Mouse (Mus musculus) MEL (cell line): ENCODE data around the gene Bub1b. TPM values are rescaled to one million over a fixed set of nuclear protein-coding genes. Genes with fewer than 3 reads are reported as not detected.

Source experiments
- DNase-seq: peaks from one replicate; pipeline ENCODE4 v3.0.0; 2011; ENCODE audit warnings: low read depth, low spot score
- H3K27ac ChIP-seq: 2 replicates; pipeline ENCODE4 v1.5.1; 2012; ENCODE audit warnings: low read depth, mild to moderate bottlenecking, control low read depth, low read length, moderate library complexity; ENCODE audit not compliant: control insufficient read depth
- H3K27me3 ChIP-seq, 2 experiments: fragments of 150-350 bp in 1 of 2; sonication (generic) in 1 of 2; 2 replicates each; pipeline ENCODE4 v1.6.1; 2012; ENCODE audit warnings: low read length in 2 of 2, mild to moderate bottlenecking in 2 of 2, improper control_type of control experiment in 1 of 2, moderate library complexity in 1 of 2; ENCODE audit not compliant: insufficient read depth in 2 of 2, control insufficient read depth in 1 of 2
- H3K36me3 ChIP-seq, 2 experiments: 2 replicates each; pipeline ENCODE4 v1.6.1; 2012 to 2014; ENCODE audit warnings: low read length in 2 of 2, improper control_type of control experiment in 1 of 2, inconsistent platforms in 1 of 2, mild to moderate bottlenecking in 1 of 2; ENCODE audit not compliant: insufficient read depth in 2 of 2, control insufficient read depth in 1 of 2
- H3K4me1 ChIP-seq, 2 experiments: fragments of 150-350 bp in 1 of 2; sonication (generic) in 1 of 2; 2 replicates each; pipeline ENCODE4 v1.6.1; 2012; ENCODE audit warnings: low read length in 2 of 2, improper control_type of control experiment in 1 of 2, mild to moderate bottlenecking in 1 of 2; ENCODE audit not compliant: insufficient read depth in 2 of 2, control insufficient read depth in 1 of 2
- H3K4me3 ChIP-seq, 2 experiments: fragments of 150-350 bp in 1 of 2; sonication (generic) in 1 of 2; 2 replicates each; pipeline ENCODE4 v1.5.1; 2012; ENCODE audit warnings: low read depth in 2 of 2, low read length in 2 of 2, mild to moderate bottlenecking in 2 of 2, moderate library complexity in 2 of 2, control low read depth in 1 of 2, improper control_type of control experiment in 1 of 2; ENCODE audit not compliant: control insufficient read depth in 1 of 2, insufficient read depth in 1 of 2
- H3K79me2 ChIP-seq: 2 replicates; pipeline ENCODE4 v1.6.1; 2012; ENCODE audit warnings: mild to moderate bottlenecking, low read length, moderate library complexity; ENCODE audit not compliant: control insufficient read depth, poor library complexity, insufficient read depth
- H3K9ac ChIP-seq: 2 replicates; pipeline ENCODE4 v1.6.1; 2012; ENCODE audit warnings: low read depth, mild to moderate bottlenecking, control low read depth, low read length, moderate library complexity; ENCODE audit not compliant: control insufficient read depth, poor library complexity, severe bottlenecking
- H3K9me3 ChIP-seq: fragments of 150-350 bp; sonication (generic); replicated peaks from 2 replicates; pipeline ENCODE4 v1.6.1; 2012; ENCODE audit warnings: mild to moderate bottlenecking, low read length, improper control_type of control experiment, moderate library complexity; ENCODE audit not compliant: insufficient read depth
- BHLHE40 ChIP-seq: IDR thresholded peaks from 2 replicates; pipeline ENCODE4 v1.6.1; 2012; ENCODE audit warnings: low read depth, mild to moderate bottlenecking, inconsistent platforms, low read length, improper control_type of control experiment, borderline replicate concordance
- CHD1 ChIP-seq: IDR thresholded peaks from 2 replicates; pipeline ENCODE4 v1.6.1; 2012; ENCODE audit warnings: low read depth, mild to moderate bottlenecking, inconsistent platforms, low read length, improper control_type of control experiment
- CHD2 ChIP-seq: IDR thresholded peaks from 2 replicates; pipeline ENCODE4 v1.6.1; 2011; ENCODE audit warnings: low read length, improper control_type of control experiment
- ELF1 ChIP-seq: IDR thresholded peaks from 2 replicates; pipeline ENCODE4 v1.6.1; 2014; ENCODE audit warnings: low read depth, mild to moderate bottlenecking, inconsistent platforms, low read length, improper control_type of control experiment, moderate library complexity
- ETS1 ChIP-seq: IDR thresholded peaks from 2 replicates; pipeline ENCODE4 v1.6.1; 2012; ENCODE audit warnings: low read depth, mild to moderate bottlenecking, inconsistent platforms, low read length, improper control_type of control experiment, moderate library complexity
- HCFC1 ChIP-seq: IDR thresholded peaks from 2 replicates; pipeline ENCODE4 v1.6.1; 2012; ENCODE audit warnings: low read depth, mild to moderate bottlenecking, inconsistent platforms, low read length, improper control_type of control experiment, moderate library complexity
- MAX ChIP-seq: IDR thresholded peaks from 2 replicates; pipeline ENCODE4 v1.6.1; 2011; ENCODE audit warnings: low read length, improper control_type of control experiment
- MAZ ChIP-seq: IDR thresholded peaks from 2 replicates; pipeline ENCODE4 v1.6.1; 2012; ENCODE audit warnings: low read depth, mild to moderate bottlenecking, inconsistent platforms, low read length, improper control_type of control experiment
- MYC ChIP-seq: IDR thresholded peaks from 2 replicates; pipeline ENCODE4 v1.6.1; 2011; ENCODE audit warnings: low read depth, mild to moderate bottlenecking, low read length, improper control_type of control experiment, moderate library complexity
- NELFE ChIP-seq: IDR thresholded peaks from 2 replicates; pipeline ENCODE4 v1.6.1; 2011; ENCODE audit warnings: low read depth, low read length, improper control_type of control experiment
- POLR2AphosphoS5 ChIP-seq: IDR thresholded peaks from 2 replicates; pipeline ENCODE4 v1.6.1; 2012; ENCODE audit warnings: low read depth, borderline replicate concordance, mild to moderate bottlenecking, inconsistent platforms, low read length, moderate library complexity, mixed read lengths
- RAD21 ChIP-seq: IDR thresholded peaks from 2 replicates; pipeline ENCODE4 v1.6.1; 2011; ENCODE audit warnings: mild to moderate bottlenecking, low read depth, low read length, improper control_type of control experiment
- RCOR1 ChIP-seq: IDR thresholded peaks from 2 replicates; pipeline ENCODE4 v1.6.1; 2012; ENCODE audit warnings: low read depth, mild to moderate bottlenecking, inconsistent platforms, low read length, improper control_type of control experiment
- SIN3A ChIP-seq: IDR thresholded peaks from 2 replicates; pipeline ENCODE4 v1.6.1; 2012; ENCODE audit warnings: low read length, improper control_type of control experiment, inconsistent platforms
- SMC3 ChIP-seq: IDR thresholded peaks from 2 replicates; pipeline ENCODE4 v1.6.1; 2011; ENCODE audit warnings: low read depth, low read length, improper control_type of control experiment
- TAL1 ChIP-seq: IDR thresholded peaks from 2 replicates; pipeline ENCODE4 v1.6.1; 2012; ENCODE audit warnings: mild to moderate bottlenecking, inconsistent platforms, low read length, moderate library complexity, mixed read lengths
- TCF12 ChIP-seq: IDR thresholded peaks from 2 replicates; pipeline ENCODE4 v1.6.1; 2014; ENCODE audit warnings: low read depth, mild to moderate bottlenecking, inconsistent platforms, low read length, improper control_type of control experiment, moderate library complexity
- UBTF ChIP-seq: IDR thresholded peaks from 2 replicates; pipeline ENCODE4 v1.6.1; 2012; ENCODE audit warnings: low read depth, mild to moderate bottlenecking, inconsistent platforms, low read length, improper control_type of control experiment, moderate library complexity, borderline replicate concordance; ENCODE audit not compliant: insufficient read depth
- USF1 ChIP-seq: IDR thresholded peaks from 2 replicates; pipeline ENCODE4 v1.6.1; 2014; ENCODE audit warnings: low read depth, mild to moderate bottlenecking, inconsistent platforms, low read length, improper control_type of control experiment, moderate library complexity
- USF2 ChIP-seq, 2 experiments: IDR thresholded peaks; 2 replicates each; pipeline ENCODE4 v1.6.1; 2011 to 2012; ENCODE audit warnings: improper control_type of control experiment in 2 of 2, low read length in 2 of 2, borderline replicate concordance in 1 of 2, inconsistent platforms in 1 of 2, low read depth in 1 of 2, mild to moderate bottlenecking in 1 of 2; ENCODE audit not compliant: insufficient read depth in 1 of 2
- ZC3H11A ChIP-seq: IDR thresholded peaks from 2 replicates; pipeline ENCODE4 v1.6.1; 2012; ENCODE audit warnings: low read depth, mild to moderate bottlenecking, inconsistent platforms, low read length, improper control_type of control experiment
- ZNF384 ChIP-seq: IDR thresholded peaks from 2 replicates; pipeline ENCODE4 v1.6.1; 2012; ENCODE audit warnings: low read depth, mild to moderate bottlenecking, inconsistent platforms, low read length, improper control_type of control experiment
- polyA plus RNA-seq, 2 experiments: library from polyadenylated mRNA; stranded (reverse) in 1 of 2; unstranded in 1 of 2; fragments of >175 nt in 1 of 2; fragments of >200 nt in 1 of 2; gene quantifications; 2 replicates each; pipeline versions ENCODE4 v1.2.1 to v1.2.4; 2012; ENCODE audit warnings: low replicate concordance in 2 of 2, low read depth in 1 of 2; ENCODE audit not compliant: insufficient read length in 2 of 2, insufficient read depth in 1 of 2, missing spikeins in 1 of 2
- total RNA-seq: library from RNA; depleted of rRNA; stranded (reverse); fragments of 300-350 nt; gene quantifications from 2 replicates; pipeline ENCODE4 v1.2.3, GENCODE M21; 2012

Bub1b gene
- total and polyA plus RNA-seq, 3 experiments = 87.5 to 120 TPM; not detected in 1

- TF ChIP-seq POLR2AphosphoS5 (no peak), MAX (no peak), MAZ (peak; percentile 77), USF2 (IDR thresholded peaks at IDR 0.05; ENCODE audit: borderline replicate concordance in 1 of 2, insufficient read depth in 1 of 2, low read depth in 1 of 2, low read length in 2 of 2) (no peak), SMC3 (peak; percentile 93), SIN3A (peak; percentile 75), ELF1 (no peak), TCF12 (0 out of 2 replicates have a peak, but pooled peaks have one; percentile 20), ETS1 (no peak), RCOR1 (no peak), ZC3H11A (peak; percentile 92), BHLHE40 (peak; percentile 17; the same call in 1 of the 2 replicates), CHD1 (no peak), CHD2 (no peak)
- TF ChIP-seq, all 39 proteins: peak for 14
Measured at GRCm38 (mm10) chr2:118637888-118638526, 40.0 kb downstream of the Bub1b start (continued).

DNA sequence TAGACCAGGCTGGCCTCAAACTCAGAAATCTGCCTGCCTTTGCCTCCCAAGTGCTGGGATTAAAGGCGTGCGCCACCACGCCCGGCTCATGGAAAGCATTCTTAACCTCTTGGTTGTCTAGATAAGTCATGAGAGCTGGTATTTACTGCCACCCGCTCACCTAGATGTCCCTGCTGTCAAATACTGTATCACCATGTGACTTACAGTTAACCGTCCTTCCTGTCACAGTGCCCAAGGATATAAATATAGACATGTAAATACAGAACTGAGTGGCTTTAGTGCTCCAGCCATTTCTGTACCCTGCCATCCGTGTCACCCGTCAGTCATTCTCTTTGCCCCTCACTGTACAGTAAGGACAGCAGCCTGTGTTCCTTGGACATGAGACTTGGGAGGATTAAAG, 40.7 kb downstream of the Bub1b start:
- no peaks in the 10 kb centered on the region for H3K4me1 ChIP-seq
- no peak overlapping the region for H3K9ac ChIP-seq
- H3K79me2 ChIP-seq = no peaks in the 10 kb centered on the region
- H3K27me3 ChIP-seq = no peaks in the 10 kb centered on the region
- H3K4me3 ChIP-seq = no peak overlapping the region
- peaks cover 0 to 34% of the 10 kb centered on the region in 2 experiments; a peak in 2 of 4 replicates for H3K36me3 ChIP-seq
- DNase-seq = no peak
- no peak overlapping the region for H3K27ac ChIP-seq
- no peaks in the 10 kb centered on the region for H3K9me3 ChIP-seq
- TF ChIP-seq RAD21 = no peak
- TF ChIP-seq ZNF384 = no peak
- no peak for TF ChIP-seq USF1
- TF ChIP-seq NELFE = no peak
- no peak for TF ChIP-seq MAZ
- TF ChIP-seq TAL1 = no peak
- TF ChIP-seq USF2 (IDR thresholded peaks at IDR 0.05; ENCODE audit: borderline replicate concordance in 1 of 2, insufficient read depth in 1 of 2, low read depth in 1 of 2, low read length in 2 of 2) = no peak
- no peak for TF ChIP-seq HCFC1
- no peak for TF ChIP-seq UBTF
- no peak for TF ChIP-seq MYC
